Mouse (Mus musculus) testis, adult 2 months (tissue): ENCODE results near the gene Tnr. TPM values are rescaled to one million over a fixed set of nuclear protein-coding genes. Genes with fewer than 3 reads are reported as not detected.

Experiments
- H3K27ac ChIP-seq: fragments of 200-500 bp; 2 replicates; pipeline ENCODE4 v1.5.1; 2012; ENCODE audit warnings: low read depth, low read length; ENCODE audit not compliant: control insufficient read depth, insufficient read depth
- H3K27me3 ChIP-seq: fragments of 200-500 bp; 2 replicates; pipeline ENCODE4 v1.6.1; 2012; ENCODE audit warnings: mild to moderate bottlenecking, low read length, moderate library complexity; ENCODE audit not compliant: control insufficient read depth, insufficient read depth
- H3K36me3 ChIP-seq: fragments of 200-500 bp; 2 replicates; pipeline ENCODE4 v1.6.1; 2012; ENCODE audit warnings: mild to moderate bottlenecking, low read length; ENCODE audit not compliant: control insufficient read depth, insufficient read depth
- H3K4me1 ChIP-seq: fragments of 200-500 bp; 2 replicates; pipeline ENCODE4 v1.6.1; 2012; ENCODE audit warnings: low read length; ENCODE audit not compliant: control insufficient read depth, insufficient read depth
- H3K4me3 ChIP-seq: fragments of 200-500 bp; 2 replicates; pipeline ENCODE4 v1.5.1; 2012; ENCODE audit warnings: low read depth, mild to moderate bottlenecking, low read length, moderate library complexity, mixed read lengths; ENCODE audit not compliant: control insufficient read depth
- CTCF ChIP-seq: fragments of 200-500 bp; IDR thresholded peaks from 2 replicates; pipeline ENCODE4 v1.5.1; 2012; ENCODE audit warnings: low read depth, mild to moderate bottlenecking, inconsistent platforms, low read length, moderate library complexity; ENCODE audit not compliant: control insufficient read depth, insufficient read depth, insufficient replicate concordance
- POLR2A ChIP-seq: fragments of 200-500 bp; IDR thresholded peaks from 2 replicates; pipeline ENCODE4 v1.6.1; 2012; ENCODE audit warnings: low read depth, mild to moderate bottlenecking, inconsistent platforms, low read length, moderate library complexity; ENCODE audit not compliant: control insufficient read depth
- polyA plus RNA-seq: library from polyadenylated mRNA; depleted of rRNA; stranded (reverse); fragments of >200 nt; gene quantifications from 2 replicates; pipeline ENCODE4 v1.2.3, GENCODE M21; 2012

The Tnr gene
- polyA plus RNA-seq, 1 experiment, result 0.05 TPM

GRCm38 (mm10) chr1:159632558-159632957 lies 109.0 kb downstream of the Tnr start:
- Histone ChIP-seq H3K27me3 (no peaks in the 10 kb centered on the region), H3K4me3 (no peak overlapping the region), H3K4me1 (no peaks in the 10 kb centered on the region), H3K27ac (no peak overlapping the region), H3K36me3 (no peaks in the 10 kb centered on the region)
- TF ChIP-seq POLR2A, result no peak

DNA sequence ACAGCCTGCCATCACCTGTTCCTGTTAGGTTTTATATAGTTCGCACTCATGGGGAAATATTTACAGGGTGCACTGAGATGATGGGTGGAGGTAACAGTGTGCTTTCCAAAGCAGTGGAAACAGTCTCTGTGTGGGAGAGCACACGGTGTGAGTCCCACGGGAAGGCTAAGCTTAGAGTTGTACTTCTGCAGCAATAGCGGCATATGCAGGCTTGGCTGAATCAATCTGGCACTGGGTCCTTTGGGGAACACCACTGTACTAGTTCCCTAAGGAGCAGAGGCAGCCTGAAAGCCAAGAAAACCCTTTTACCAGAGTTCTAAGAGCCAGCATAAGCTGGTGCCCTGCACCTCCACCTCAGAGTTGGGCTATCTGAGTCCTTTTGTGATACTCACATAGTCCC lies 115.8 kb downstream of the Tnr start:
- TF ChIP-seq CTCF, result no peak
- TF ChIP-seq POLR2A, result no peak
- H3K27ac ChIP-seq, result no peak overlapping the region
- no peaks in the 10 kb centered on the region for H3K36me3 ChIP-seq
- no peak overlapping the region for H3K4me3 ChIP-seq
- H3K4me1 ChIP-seq, result no peaks in the 10 kb centered on the region
- no peaks in the 10 kb centered on the region for H3K27me3 ChIP-seq

DNA sequence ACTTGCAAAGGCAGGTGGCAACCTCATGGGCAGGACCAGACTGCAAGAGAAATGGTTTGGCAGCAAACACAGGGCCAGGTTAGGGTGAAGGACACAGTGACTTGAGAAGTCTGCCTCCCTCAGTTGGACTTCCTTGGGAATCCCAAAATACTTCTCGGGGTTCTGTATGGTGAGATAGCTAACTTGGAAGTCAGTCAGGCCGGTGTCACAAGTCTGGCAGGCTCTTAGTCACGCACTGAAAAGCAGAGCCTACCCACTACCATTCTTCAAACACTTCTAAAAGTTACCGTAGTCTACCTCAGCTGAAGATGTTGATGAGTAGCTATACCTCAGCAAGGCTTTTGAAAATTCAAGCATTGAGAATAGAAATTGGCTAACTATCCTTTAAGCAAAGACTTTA lies 122.2 kb downstream of the Tnr start:
- TF ChIP-seq POLR2A (no peak), CTCF (no peak)
- Histone ChIP-seq H3K27ac (no peak overlapping the region), H3K36me3 (no peaks in the 10 kb centered on the region), H3K4me3 (no peak overlapping the region), H3K27me3 (no peaks in the 10 kb centered on the region), H3K4me1 (no peaks in the 10 kb centered on the region)

DNA sequence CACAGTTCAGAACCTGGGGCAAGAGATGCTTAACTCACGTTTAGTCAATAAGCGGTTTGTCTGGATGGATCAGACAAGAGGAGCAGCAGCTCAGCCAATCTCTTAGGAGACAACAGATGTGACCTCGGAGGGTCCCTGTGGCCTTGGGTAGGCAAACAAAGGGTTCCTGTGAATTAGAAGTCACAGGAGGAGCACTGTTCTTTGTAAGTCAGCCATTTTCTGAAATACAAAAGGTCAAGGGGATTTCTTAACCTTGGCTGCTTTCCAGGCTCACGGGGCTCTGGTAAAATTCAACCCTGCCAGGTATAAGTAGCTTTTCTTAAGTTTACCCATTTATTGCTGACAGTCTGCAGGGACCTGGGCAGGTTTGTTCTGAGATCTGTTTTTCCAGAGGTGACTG lies 126.9 kb downstream of the Tnr start:
- H3K27ac ChIP-seq, result no peak overlapping the region
- no peaks in the 10 kb centered on the region for H3K4me1 ChIP-seq
- H3K36me3 ChIP-seq, result no peaks in the 10 kb centered on the region
- TF ChIP-seq CTCF, result no peak
- H3K4me3 ChIP-seq, result no peak overlapping the region
- no peaks in the 10 kb centered on the region for H3K27me3 ChIP-seq

DNA sequence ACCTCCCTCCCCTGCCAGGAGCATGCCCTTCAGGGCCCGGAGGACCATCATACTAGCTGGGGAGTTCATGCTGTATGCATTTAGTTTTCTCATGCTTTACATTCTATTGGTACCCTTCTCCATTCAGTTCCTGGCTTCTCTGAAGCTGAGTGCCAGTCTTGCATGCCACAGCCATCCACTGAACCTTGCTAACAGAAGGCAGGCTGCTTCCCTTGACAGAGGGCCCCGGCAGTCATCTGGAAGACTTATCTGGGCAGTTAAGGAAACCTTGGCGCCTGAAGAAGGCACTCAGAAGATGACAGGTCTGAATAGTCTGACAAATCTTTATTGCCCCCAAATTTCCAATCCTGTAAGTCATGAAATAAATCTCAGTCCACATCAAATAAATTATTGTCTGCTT lies 131.7 kb downstream of the Tnr start:
- Histone ChIP-seq H3K4me1 (no peaks in the 10 kb centered on the region), H3K4me3 (no peak overlapping the region), H3K27me3 (no peaks in the 10 kb centered on the region), H3K27ac (no peak overlapping the region), H3K36me3 (no peaks in the 10 kb centered on the region)
- TF ChIP-seq POLR2A, result no peak
- no peak for TF ChIP-seq CTCF

GRCm38 (mm10) chr1:159657856-159658542 lies 134.4 kb downstream of the Tnr start:
- Histone ChIP-seq H3K27me3 (no peaks in the 10 kb centered on the region), H3K27ac (no peak overlapping the region), H3K4me3 (no peak overlapping the region), H3K36me3 (no peaks in the 10 kb centered on the region), H3K4me1 (no peaks in the 10 kb centered on the region; the same call in 1 of the 2 replicates)
- TF ChIP-seq CTCF (no peak), POLR2A (no peak)

- Histone ChIP-seq H3K4me1 (no peaks in the 10 kb centered on the region; the same call in 1 of the 2 replicates), H3K27ac (no peak overlapping the region), H3K4me3 (no peak overlapping the region), H3K36me3 (no peaks in the 10 kb centered on the region), H3K27me3 (no peaks in the 10 kb centered on the region)
- no peak for TF ChIP-seq CTCF
- no peak for TF ChIP-seq POLR2A
Observed at GRCm38 (mm10) chr1:159660620-159661501, 137.3 kb downstream of the Tnr start.
